Mouse (Mus musculus): Measurements from ENCODE around the gene A530032D15Rik. TPM values are rescaled to one million over a fixed set of nuclear protein-coding genes. Genes with fewer than 3 reads are reported as not detected.
"Not testable (repeated sequence)": the region's sequence is repeated elsewhere in the genome, so short reads cannot be mapped to it uniquely, and the experiment has no call there.

A530032D15Rik gene
- polyA plus RNA-seq, 1 experiment, result not detected

- not testable (repeated sequence) for H3K27me3 ChIP-seq (ENCODE audit: control insufficient read depth, insufficient read depth, low read length); H3K27ac ChIP-seq (ENCODE audit: control insufficient read depth, insufficient read depth, low read depth, low read length); H3K4me1 ChIP-seq (ENCODE audit: control insufficient read depth, insufficient read depth, low read length); H3K4me3 ChIP-seq (ENCODE audit: control insufficient read depth, low read depth, low read length); H3K36me3 ChIP-seq (ENCODE audit: control insufficient read depth, insufficient read depth, low read length)
Measured at GRCm38 (mm10) chr1:85034394-85034793, 75.3 kb downstream of the A530032D15Rik start.

DNA sequence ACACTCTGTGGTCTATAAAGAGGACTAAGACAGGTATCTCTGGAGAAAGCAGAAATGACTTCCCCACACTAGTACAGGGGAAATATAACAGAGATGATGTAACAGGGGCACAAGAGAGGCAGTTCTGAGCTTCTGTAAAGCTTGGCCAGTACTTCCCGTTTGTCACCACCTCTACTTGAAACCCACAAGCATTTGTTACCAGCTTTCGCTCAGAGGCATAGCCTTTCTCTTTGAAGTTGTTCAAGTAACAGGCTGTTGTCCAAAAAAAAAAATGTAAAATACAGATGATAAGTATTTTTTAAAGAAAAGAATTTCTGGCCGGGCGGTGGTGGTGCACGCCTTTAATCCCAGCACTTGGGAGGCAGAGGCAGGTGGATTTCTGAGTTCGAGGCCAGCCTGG, 76.0 kb downstream of the A530032D15Rik start:
- H3K4me1 ChIP-seq (ENCODE audit: control insufficient read depth, insufficient read depth, low read length); H3K4me3 ChIP-seq (ENCODE audit: control insufficient read depth, low read depth, low read length); H3K36me3 ChIP-seq (ENCODE audit: control insufficient read depth, insufficient read depth, low read length); H3K27me3 ChIP-seq (ENCODE audit: control insufficient read depth, insufficient read depth, low read length); H3K27ac ChIP-seq (ENCODE audit: control insufficient read depth, insufficient read depth, low read depth, low read length): not testable (repeated sequence)

Other genes with a start within 250 kb of the A530032D15Rik start
- 1.1 and 1.8 TPM in 2 replicates for gene Slc16a14, start 174.7 kb downstream of the A530032D15Rik start, polyA plus RNA-seq (2012; rRNA removed)
- not detected in 2 replicates for gene Gm10553, start 9.7 kb downstream of the A530032D15Rik start, polyA plus RNA-seq (2012; rRNA removed)
- 0.12 TPM in 1 of 2 replicates, not detected in the other for gene C130026I21Rik, start 160.7 kb upstream of the A530032D15Rik start, polyA plus RNA-seq (2012; rRNA removed)

Data from testis, adult 2 months (tissue).